Mouse (Mus musculus) layer of hippocampus, adult 9-11 months (tissue): ENCODE results near the gene Fam19a5.

Experiments
- DNase-seq: peaks from one replicate; pipeline ENCODE4 v3.0.0; 2022

Gene Fam19a5

GRCm38 (mm10) chr15:87597149-87597548 is 53.0 kb downstream of the Fam19a5 start:
- peak; percentile 87 for DNase-seq

GRCm38 (mm10) chr15:87597766-87598165 is 53.7 kb downstream of the Fam19a5 start:
- no peak for DNase-seq

GRCm38 (mm10) chr15:87598636-87599035 is 54.5 kb downstream of the Fam19a5 start:
- no peak for DNase-seq

- no peak for DNase-seq
Observed at GRCm38 (mm10) chr15:87603316-87603715, 59.2 kb downstream of the Fam19a5 start.

GRCm38 (mm10) chr15:87605504-87606280 is 61.6 kb downstream of the Fam19a5 start:
- no peak for DNase-seq

- no peak for DNase-seq
Observed at GRCm38 (mm10) chr15:87606702-87607101, 62.6 kb downstream of the Fam19a5 start.

GRCm38 (mm10) chr15:87609236-87609635 is 65.1 kb downstream of the Fam19a5 start:
- no peak for DNase-seq

GRCm38 (mm10) chr15:87623966-87624609 is 80.0 kb downstream of the Fam19a5 start:
- DNase-seq: peak; percentile 84

GRCm38 (mm10) chr15:87624610-87625091 is 80.6 kb downstream of the Fam19a5 start:
- DNase-seq: no peak

- DNase-seq: peak; percentile 84
Observed at GRCm38 (mm10) chr15:87625236-87626023, 81.3 kb downstream of the Fam19a5 start.

GRCm38 (mm10) chr15:87635272-87635671 is 91.2 kb downstream of the Fam19a5 start:
- DNase-seq: no peak

- DNase-seq: no peak
Observed at GRCm38 (mm10) chr15:87636407-87636806, 92.3 kb downstream of the Fam19a5 start.

GRCm38 (mm10) chr15:87637234-87637633 is 93.1 kb downstream of the Fam19a5 start:
- DNase-seq: no peak

GRCm38 (mm10) chr15:87638270-87638669 is 94.2 kb downstream of the Fam19a5 start:
- no peak for DNase-seq

- DNase-seq: no peak
Observed at GRCm38 (mm10) chr15:87646313-87647061, 102.4 kb downstream of the Fam19a5 start.

- DNase-seq: no peak
Observed at GRCm38 (mm10) chr15:87649651-87650050, 105.6 kb downstream of the Fam19a5 start.

- no peak for DNase-seq
Observed at GRCm38 (mm10) chr15:87654551-87654950, 110.5 kb downstream of the Fam19a5 start.

GRCm38 (mm10) chr15:87656496-87657155 is 112.5 kb downstream of the Fam19a5 start:
- DNase-seq: no peak

- no peak for DNase-seq
Observed at GRCm38 (mm10) chr15:87659729-87660128, 115.6 kb downstream of the Fam19a5 start.

GRCm38 (mm10) chr15:87661954-87662353 is 117.9 kb downstream of the Fam19a5 start:
- DNase-seq: peak; percentile 57

- no peak for DNase-seq
Observed at GRCm38 (mm10) chr15:87666041-87666750, 122.1 kb downstream of the Fam19a5 start.
